Mouse (Mus musculus): Measurements from ENCODE around the gene Tlcd1.

- no peak for TF ChIP-seq EP300 (IDR thresholded peaks at IDR 0.05; ENCODE audit: low read depth)
- no peak for TF ChIP-seq CTCF (IDR thresholded peaks at IDR 0.05; ENCODE audit: low read depth)
Measured at GRCm38 (mm10) chr11:78195101-78195863, 18.8 kb downstream of the Tlcd1 start.

Data from liver, embryonic 14.5 days (tissue).